9 mouse cellular contexts compared by ENCODE assay signal in the genomic region with DNA sequence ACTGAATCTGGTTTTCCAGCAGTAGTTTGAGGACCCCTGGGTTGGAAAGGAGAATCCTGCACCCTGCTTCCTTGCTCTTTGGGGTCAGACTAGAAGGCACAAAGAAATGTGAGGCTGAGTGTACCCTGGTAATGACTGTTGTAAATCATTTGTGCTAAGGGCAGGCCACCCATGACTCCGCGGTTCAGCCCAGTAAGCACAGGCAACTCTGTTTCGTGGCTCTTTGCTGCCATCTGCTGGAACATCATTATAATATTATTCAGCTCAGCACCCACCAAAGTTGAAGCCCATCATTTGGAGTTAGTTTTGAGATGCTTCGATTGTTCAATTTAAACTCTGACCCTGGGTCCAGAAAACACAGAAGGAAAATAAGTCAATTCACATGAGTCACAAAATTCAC. TPM values are rescaled to one million over a fixed set of nuclear protein-coding genes. Genes with fewer than 3 reads are reported as not detected.
DNase-seq lines count a peak whose midpoint lies in the region; ATAC-seq and TF ChIP-seq lines count a peak whose summit lies in the region.
"Had no signal": no experiment of that assay in that cellular context is flagged by ENCODE, and none has a peak within 500 bp of the region (broad histone marks: within the 10 kb centered on the region; RNA-seq: fewer than 3 reads in every experiment).

No protein-coding gene starts in this region.

- H3K9ac ChIP-seq in heart, embryonic 12.5 days = no peak overlapping the region
- H3K9ac ChIP-seq in kidney, postnatal 0 days (ENCODE audit: low read depth, low read length) = no peak overlapping the region
- no peak overlapping the region for H3K9ac ChIP-seq in lung, postnatal 0 days (replicated peaks; ENCODE audit: low read depth)
- H3K9ac ChIP-seq: limb, embryonic 15.5 days had no signal

- H3K27me3 ChIP-seq in heart, embryonic 12.5 days (replicated peaks) = peaks cover 36% of the 10 kb centered on the region
- no peaks in the 10 kb centered on the region for H3K27me3 ChIP-seq in kidney, postnatal 0 days (ENCODE audit: insufficient read depth, low read length)
- no peaks in the 10 kb centered on the region for H3K27me3 ChIP-seq in lung, postnatal 0 days (replicated peaks; ENCODE audit: insufficient read depth, low read length)

- no peak overlapping the region for H3K4me3 ChIP-seq in heart, embryonic 12.5 days
- no peak overlapping the region for H3K4me3 ChIP-seq in kidney, postnatal 0 days (replicated peaks; ENCODE audit: low read depth, low read length)
- H3K4me3 ChIP-seq in lung, postnatal 0 days (ENCODE audit: low read depth, low read length) = no peak overlapping the region
- H3K4me3 ChIP-seq: limb, embryonic 15.5 days had no signal

- no peak overlapping the region for H3K27ac ChIP-seq in heart, embryonic 12.5 days (ENCODE audit: poor library complexity, severe bottlenecking)
- H3K27ac ChIP-seq in kidney, postnatal 0 days = no peak overlapping the region
- H3K27ac ChIP-seq in lung, postnatal 0 days (ENCODE audit: low read length) = no peak overlapping the region
- H3K27ac ChIP-seq: limb, embryonic 15.5 days had no signal

- intact Hi-C loops in heart, postnatal 25 days (cut with DNase I) = loop anchor here (1.0 to 10.0 kb wide), 5 partner anchors 138 to 1171 kb away; a partner anchor contains a TSS

- WGBS in heart, embryonic 12.5 days = 18% methylated on average over 4 of the region's 4 CpGs
- 3% methylated on average over 4 of the region's 4 CpGs for WGBS in kidney, postnatal 0 days
- WGBS in lung, postnatal 0 days = 12% methylated on average over 4 of the region's 4 CpGs

- no peak for TF ChIP-seq EP300 in lung, postnatal 0 days (IDR thresholded peaks at IDR 0.05)

- peak; percentile 90 for TF ChIP-seq CTCF in kidney, postnatal 0 days (IDR thresholded peaks at IDR 0.05; ENCODE audit: low read depth)
- peak; percentile 78 for TF ChIP-seq CTCF in lung, postnatal 0 days (IDR thresholded peaks at IDR 0.05)

- peak; percentile 36; the same call in 1 of the 2 replicates for ATAC-seq in heart, embryonic 12.5 days (ENCODE audit: insufficient number of reproducible peaks, low FRiP score)
- peak; percentile 82 for ATAC-seq in kidney, postnatal 0 days (replicated peaks; ENCODE audit: low FRiP score, low read depth)
- ATAC-seq in lung, postnatal 0 days = peak; percentile 50; the same call in 1 of the 2 replicates

- no peaks in the 10 kb centered on the region for H3K9me3 ChIP-seq in heart, embryonic 12.5 days (replicated peaks)
- H3K9me3 ChIP-seq in kidney, postnatal 0 days (replicated peaks; ENCODE audit: low read length) = no peaks in the 10 kb centered on the region
- H3K9me3 ChIP-seq in lung, postnatal 0 days (ENCODE audit: low read length) = no peaks in the 10 kb centered on the region
- H3K9me3 ChIP-seq: limb, embryonic 15.5 days had no signal

- H3K36me3 ChIP-seq in heart, embryonic 12.5 days = no peaks in the 10 kb centered on the region
- H3K36me3 ChIP-seq in kidney, postnatal 0 days (ENCODE audit: insufficient read depth, low read length) = no peaks in the 10 kb centered on the region
- no peaks in the 10 kb centered on the region for H3K36me3 ChIP-seq in lung, postnatal 0 days (ENCODE audit: insufficient read depth, low read length)
- H3K36me3 ChIP-seq: limb, embryonic 15.5 days had no signal

- no peaks in the 10 kb centered on the region for H3K4me1 ChIP-seq in heart, embryonic 12.5 days (replicated peaks)
- H3K4me1 ChIP-seq in kidney, postnatal 0 days (replicated peaks; ENCODE audit: insufficient read depth, low read length) = 0 out of 2 replicates have a peak, but pooled peaks cover 3% of the 10 kb centered on the region
- H3K4me1 ChIP-seq in lung, postnatal 0 days (ENCODE audit: insufficient read depth, low read depth, low read length) = no peaks in the 10 kb centered on the region
- H3K4me1 ChIP-seq: limb, embryonic 15.5 days had no signal

- peak; percentile 90 for DNase-seq in heart, adult 11 months
- no peak for DNase-seq in heart, postnatal 25 days (ENCODE audit: low spot score)
- peak; percentile 80 for DNase-seq in adrenal gland, postnatal 10 days
- peak; percentile 72 for DNase-seq in embryo, embryonic 9.5 days (ENCODE audit: extremely low spot score)
- DNase-seq in kidney, postnatal 0 days (ENCODE audit: low spot score) = peak; percentile 91
- DNase-seq in lung, postnatal 0 days (ENCODE audit: low spot score) = peak; percentile 85
- peak; percentile 91 for DNase-seq in retina, embryonic 14.5 days (ENCODE audit: low spot score)

- H3K4me2 ChIP-seq in heart, embryonic 12.5 days = no peak overlapping the region
- no peak overlapping the region for H3K4me2 ChIP-seq in kidney, postnatal 0 days (ENCODE audit: low read length)
- no peak overlapping the region for H3K4me2 ChIP-seq in lung, postnatal 0 days (replicated peaks; ENCODE audit: low read depth, low read length)
- H3K4me2 ChIP-seq: limb, embryonic 15.5 days had no signal

RNA-seq across cellular contexts. Expression of a gene that starts 15.6 kb away (rescaled TPM):
- 10 to 100 TPM; 31.3 to 32.3 TPM for total RNA-seq in heart, postnatal 25 days (2021)
- total RNA-seq in adrenal gland, postnatal 10 days (2021) = 10 to 100 TPM; 30.9 to 38.0 TPM
- polyA plus RNA-seq in heart, embryonic 12.5 days (2016; fragmentation: Nextera tagmentation; extraction: Ambion mirVana) = 54.4 and 58.9 TPM in 2 replicates
- 93.5 and 95.6 TPM in 2 replicates for polyA plus RNA-seq in kidney, postnatal 0 days (2015; fragmentation: Nextera tagmentation; extraction: Ambion mirVana)
- 80.9 and 81.9 TPM in 2 replicates for polyA plus RNA-seq in lung, postnatal 0 days (2015; fragmentation: Nextera tagmentation; extraction: Ambion mirVana)

RNA-seq across cellular contexts. Expression of a gene that starts 36.5 kb away (rescaled TPM):
- under 1 TPM; 0.16 to 0.25 TPM for total RNA-seq in heart, postnatal 25 days (2021)
- total RNA-seq in adrenal gland, postnatal 10 days (2021) = 1 to 10 TPM; 1.9 to 2.7 TPM
- polyA plus RNA-seq in heart, embryonic 12.5 days (2016; fragmentation: Nextera tagmentation; extraction: Ambion mirVana) = 2.5 and 2.9 TPM in 2 replicates
- polyA plus RNA-seq in kidney, postnatal 0 days (2015; fragmentation: Nextera tagmentation; extraction: Ambion mirVana) = 9.0 and 11.0 TPM in 2 replicates
- 0.97 and 1.3 TPM in 2 replicates for polyA plus RNA-seq in lung, postnatal 0 days (2015; fragmentation: Nextera tagmentation; extraction: Ambion mirVana)
